ENCODE assay signal across 14 mouse cellular contexts in genomic region chr3:84935729-84936128, GRCm38 (mm10).
"Had no signal": no experiment of that assay in that cellular context is flagged by ENCODE, and none has a peak within 500 bp of the region (broad histone marks: within the 10 kb centered on the region; RNA-seq: fewer than 3 reads in every experiment).

No protein-coding gene starts in this region.

- ATAC-seq: midbrain, embryonic 15.5 days had no signal

- H3K4me1 ChIP-seq: limb, embryonic 15.5 days; neural tube, embryonic 12.5 days had no signal

- H3K27me3 ChIP-seq: limb, embryonic 15.5 days; liver, embryonic 15.5 days; midbrain, embryonic 15.5 days; neural tube, embryonic 12.5 days had no signal

- H3K4me2 ChIP-seq: limb, embryonic 15.5 days; liver, embryonic 15.5 days; lung, embryonic 14.5 days; midbrain, embryonic 11.5 days; midbrain, embryonic 15.5 days; neural tube, embryonic 12.5 days had no signal

- H3K36me3 ChIP-seq: limb, embryonic 15.5 days; liver, embryonic 15.5 days; midbrain, embryonic 15.5 days; neural tube, embryonic 12.5 days had no signal

- H3K9me3 ChIP-seq: limb, embryonic 15.5 days; liver, embryonic 15.5 days; midbrain, embryonic 15.5 days; neural tube, embryonic 12.5 days had no signal

- H3K9ac ChIP-seq: limb, embryonic 15.5 days; liver, embryonic 15.5 days; lung, embryonic 14.5 days; midbrain, embryonic 15.5 days; neural tube, embryonic 12.5 days had no signal

- H3K4me3 ChIP-seq: limb, embryonic 15.5 days; liver, embryonic 15.5 days; midbrain, embryonic 15.5 days; neural tube, embryonic 12.5 days had no signal

- H3K27ac ChIP-seq: limb, embryonic 15.5 days; liver, embryonic 15.5 days; midbrain, embryonic 15.5 days; neural tube, embryonic 12.5 days had no signal

- DNase-seq: kidney, adult 8-10 months; kidney, postnatal 36 days; lung, postnatal 10 days; lung, postnatal 4 days; right cerebral cortex, postnatal 4 days; spleen, adult 18-20 months; thymus, adult 18-20 months; thymus, postnatal 14 days had no signal
